Mouse (Mus musculus): ENCODE results near the gene Dpp4. TPM values are rescaled to one million over a fixed set of nuclear protein-coding genes. Genes with fewer than 3 reads are reported as not detected.
A peak's percentile ranks its signal among the peaks of the same experiment; 100 is the strongest.

Gene Dpp4
- polyA plus RNA-seq, 1 experiment from 2014 or later: 0.19 TPM

DNA sequence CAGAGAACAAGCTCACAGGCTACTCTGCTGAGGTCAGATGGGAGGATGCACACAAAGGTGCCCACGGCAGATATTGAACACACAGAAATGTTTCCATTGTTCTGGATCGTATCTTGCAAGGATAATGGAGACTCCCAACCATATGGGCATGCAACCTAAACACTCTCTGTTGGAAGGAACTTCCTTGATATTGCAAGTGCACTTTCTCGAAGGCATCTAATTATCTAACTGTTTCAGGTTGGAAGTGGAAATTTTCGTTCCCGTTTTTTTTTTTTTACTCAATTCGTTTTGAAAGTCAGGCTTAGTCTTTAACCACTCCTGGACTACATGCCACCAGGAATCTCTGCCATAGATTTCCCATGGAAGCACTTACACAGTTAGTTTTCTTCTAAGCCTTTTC lies 51.2 kb downstream of the Dpp4 start:
- H3K4me3 ChIP-seq (ENCODE audit: low read depth, low read length): no peak overlapping the region
- no peaks in the 10 kb centered on the region for H3K36me3 ChIP-seq (ENCODE audit: control insufficient read depth, insufficient read depth, low read length)
- no peak overlapping the region for H3K27ac ChIP-seq (replicated peaks; ENCODE audit: low read depth, low read length)
- ATAC-seq (ENCODE audit: insufficient number of reproducible peaks, low FRiP score, low TSS enrichment, low read depth) (no peak), DNase-seq (ENCODE audit: low spot score) (no peak)
- no peak overlapping the region for H3K9ac ChIP-seq (ENCODE audit: low read length)
- 84% methylated on average over 6 of the region's 6 CpGs for WGBS
- no peak overlapping the region for H3K4me2 ChIP-seq (ENCODE audit: low read depth, severe bottlenecking)
- H3K27me3 ChIP-seq (ENCODE audit: control insufficient read depth, insufficient read depth, low read length): no peaks in the 10 kb centered on the region
- no peaks in the 10 kb centered on the region for H3K4me1 ChIP-seq (ENCODE audit: control insufficient read depth, insufficient read depth, low read length)
- H3K9me3 ChIP-seq (ENCODE audit: control insufficient read depth, low read length): no peaks in the 10 kb centered on the region

DNA sequence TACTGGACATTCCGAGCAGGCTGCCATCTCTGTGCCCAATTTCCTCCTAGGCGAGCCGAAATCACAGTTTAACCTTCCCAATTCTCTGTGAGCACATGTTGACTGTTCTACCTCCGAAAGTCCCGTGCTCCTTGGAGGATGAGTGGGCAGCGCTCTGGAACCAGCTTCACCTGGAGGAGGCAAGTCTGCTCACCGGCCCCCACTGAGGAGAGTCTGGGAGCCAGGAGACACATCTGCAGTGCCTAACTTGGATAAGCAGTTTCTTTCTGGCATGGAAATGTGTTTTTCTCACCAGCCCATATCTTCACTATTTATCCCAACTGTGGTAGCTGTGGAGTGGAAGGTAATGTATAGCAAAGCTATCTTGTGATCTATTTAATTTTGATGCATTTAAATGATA lies 54.8 kb downstream of the Dpp4 start:
- Histone ChIP-seq H3K4me3 (ENCODE audit: low read depth, low read length) (no peak overlapping the region), H3K4me2 (ENCODE audit: low read depth, severe bottlenecking) (no peak overlapping the region), H3K36me3 (ENCODE audit: control insufficient read depth, insufficient read depth, low read length) (no peaks in the 10 kb centered on the region), H3K9ac (ENCODE audit: low read length) (no peak overlapping the region), H3K4me1 (ENCODE audit: control insufficient read depth, insufficient read depth, low read length) (no peaks in the 10 kb centered on the region), H3K9me3 (ENCODE audit: control insufficient read depth, low read length) (no peaks in the 10 kb centered on the region), H3K27me3 (ENCODE audit: control insufficient read depth, insufficient read depth, low read length) (no peaks in the 10 kb centered on the region), H3K27ac (replicated peaks; ENCODE audit: low read depth, low read length) (no peak overlapping the region)
- no peak for ATAC-seq (ENCODE audit: insufficient number of reproducible peaks, low FRiP score, low TSS enrichment, low read depth)
- 87% methylated on average over 7 of the region's 7 CpGs for WGBS
- no peak for DNase-seq (ENCODE audit: low spot score)

DNA sequence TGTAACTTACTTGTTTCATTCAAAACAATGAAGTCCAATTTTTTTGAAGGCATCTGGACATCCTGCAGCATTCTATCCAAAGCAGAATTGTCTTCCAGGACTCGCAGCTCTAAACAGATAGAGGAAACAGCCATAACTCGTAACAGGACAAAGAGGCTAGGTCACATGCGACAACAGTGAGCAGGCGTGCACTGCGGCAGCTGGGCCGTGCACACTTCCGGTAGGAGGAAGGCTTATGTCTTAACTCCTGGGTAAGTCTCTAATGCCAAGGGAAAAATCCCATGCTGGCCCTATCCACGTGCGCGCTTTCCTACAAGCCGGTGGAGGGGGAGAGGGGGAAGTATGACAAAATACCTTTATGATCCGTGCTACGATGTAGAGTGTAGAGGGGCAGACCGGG lies 55.4 kb downstream of the Dpp4 start:
- no peaks in the 10 kb centered on the region for H3K4me1 ChIP-seq (ENCODE audit: control insufficient read depth, insufficient read depth, low read length)
- 84% methylated on average over 14 of the region's 14 CpGs for WGBS

DNA sequence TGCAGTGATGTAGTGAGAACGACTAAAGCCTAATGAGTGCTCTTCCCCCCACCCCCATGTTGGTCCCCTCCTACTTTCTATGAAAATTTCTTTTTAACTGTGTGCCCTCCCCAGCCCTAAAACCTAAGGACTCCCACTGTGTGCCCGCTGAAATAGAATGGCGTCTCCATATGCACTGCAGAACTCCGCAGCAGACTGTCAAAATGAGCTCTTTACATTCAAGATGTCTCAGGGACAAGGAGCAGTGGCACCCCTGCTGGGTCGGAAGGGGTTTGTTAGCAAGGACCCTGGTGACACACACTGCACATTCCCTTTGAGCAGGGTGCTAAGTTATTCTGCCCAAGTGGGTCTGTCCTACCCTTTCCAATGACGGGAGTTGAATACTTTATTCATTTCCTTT lies 56.3 kb downstream of the Dpp4 start:
- Histone ChIP-seq H3K9ac (ENCODE audit: low read length) (no peak overlapping the region), H3K4me2 (ENCODE audit: low read depth, severe bottlenecking) (no peak overlapping the region), H3K9me3 (ENCODE audit: control insufficient read depth, low read length) (no peaks in the 10 kb centered on the region), H3K4me1 (ENCODE audit: control insufficient read depth, insufficient read depth, low read length) (no peaks in the 10 kb centered on the region), H3K27ac (replicated peaks; ENCODE audit: low read depth, low read length) (no peak overlapping the region), H3K4me3 (ENCODE audit: low read depth, low read length) (no peak overlapping the region), H3K27me3 (ENCODE audit: control insufficient read depth, insufficient read depth, low read length) (no peaks in the 10 kb centered on the region), H3K36me3 (ENCODE audit: control insufficient read depth, insufficient read depth, low read length) (no peaks in the 10 kb centered on the region)
- 51% methylated on average over 6 of the region's 6 CpGs for WGBS
- DNase-seq (ENCODE audit: low spot score): no peak
- peak; percentile 44; the same call in 1 of the 2 replicates for ATAC-seq (ENCODE audit: insufficient number of reproducible peaks, low FRiP score, low TSS enrichment, low read depth)

More for the DNA sequence above, 55.4 kb downstream of the Dpp4 start:
- no peak overlapping the region for H3K9ac ChIP-seq (ENCODE audit: low read length)
- no peaks in the 10 kb centered on the region for H3K36me3 ChIP-seq (ENCODE audit: control insufficient read depth, insufficient read depth, low read length)
- H3K27me3 ChIP-seq (ENCODE audit: control insufficient read depth, insufficient read depth, low read length): no peaks in the 10 kb centered on the region
- H3K9me3 ChIP-seq (ENCODE audit: control insufficient read depth, low read length): no peaks in the 10 kb centered on the region
- H3K27ac ChIP-seq (replicated peaks; ENCODE audit: low read depth, low read length): no peak overlapping the region
- H3K4me3 ChIP-seq (ENCODE audit: low read depth, low read length): no peak overlapping the region
- H3K4me2 ChIP-seq (ENCODE audit: low read depth, severe bottlenecking): no peak overlapping the region
- ATAC-seq (ENCODE audit: insufficient number of reproducible peaks, low FRiP score, low TSS enrichment, low read depth) (no peak), DNase-seq (ENCODE audit: low spot score) (no peak)

DNA sequence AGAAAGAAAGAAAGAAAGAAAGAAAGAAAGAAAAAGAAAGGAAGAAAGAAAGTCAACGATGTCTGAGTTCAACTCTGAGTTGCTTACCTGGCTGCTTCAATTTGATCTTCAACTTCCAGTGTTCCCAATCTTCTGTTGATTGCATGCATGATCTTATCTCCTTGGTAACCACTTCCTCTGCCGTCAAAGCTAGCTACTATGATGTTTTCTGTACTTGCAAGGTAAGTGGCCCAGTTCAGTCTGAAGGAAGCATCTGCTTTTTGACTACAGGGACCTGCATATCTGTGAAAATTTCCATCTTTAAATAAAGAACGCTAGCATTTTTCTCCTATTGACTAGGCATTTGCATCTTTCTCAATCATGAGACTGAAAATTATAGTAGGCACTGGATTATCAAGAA lies 60.0 kb downstream of the Dpp4 start:
- H3K4me1 ChIP-seq (ENCODE audit: control insufficient read depth, insufficient read depth, low read length): no peaks in the 10 kb centered on the region
- no peak overlapping the region for H3K4me3 ChIP-seq (ENCODE audit: low read depth, low read length)
- no peak for DNase-seq (ENCODE audit: low spot score)
- no peak overlapping the region for H3K9ac ChIP-seq (ENCODE audit: low read length)
- no peak overlapping the region for H3K4me2 ChIP-seq (ENCODE audit: low read depth, severe bottlenecking)
- H3K36me3 ChIP-seq (ENCODE audit: control insufficient read depth, insufficient read depth, low read length): no peaks in the 10 kb centered on the region
- no peak overlapping the region for H3K27ac ChIP-seq (replicated peaks; ENCODE audit: low read depth, low read length)
- 81% methylated on average over 3 of the region's 3 CpGs for WGBS
- no peak for ATAC-seq (ENCODE audit: insufficient number of reproducible peaks, low FRiP score, low TSS enrichment, low read depth)
- no peaks in the 10 kb centered on the region for H3K9me3 ChIP-seq (ENCODE audit: control insufficient read depth, low read length)
- no peaks in the 10 kb centered on the region for H3K27me3 ChIP-seq (ENCODE audit: control insufficient read depth, insufficient read depth, low read length)

DNA sequence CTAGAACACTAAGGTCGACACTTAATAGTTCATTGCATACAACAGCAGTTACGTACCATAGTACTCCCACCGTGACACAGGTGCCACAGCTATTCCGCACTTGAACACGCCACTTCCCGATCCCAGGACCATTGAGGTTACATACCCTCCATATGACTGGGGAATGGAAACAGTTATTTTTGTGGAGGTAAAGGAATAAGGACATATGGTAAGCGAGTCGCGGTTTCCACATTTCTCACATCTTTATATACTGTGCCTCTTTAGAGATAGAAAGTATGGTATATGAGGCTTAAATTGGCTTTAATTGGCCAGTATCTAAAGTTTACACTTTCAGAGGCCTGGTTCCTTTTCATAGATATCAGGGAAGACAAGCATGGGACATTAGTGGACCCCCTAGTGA lies 64.3 kb downstream of the Dpp4 start:
- Histone ChIP-seq H3K27me3 (ENCODE audit: control insufficient read depth, insufficient read depth, low read length) (no peaks in the 10 kb centered on the region), H3K9me3 (ENCODE audit: control insufficient read depth, low read length) (no peaks in the 10 kb centered on the region), H3K27ac (replicated peaks; ENCODE audit: low read depth, low read length) (no peak overlapping the region), H3K9ac (ENCODE audit: low read length) (no peak overlapping the region), H3K4me2 (ENCODE audit: low read depth, severe bottlenecking) (no peak overlapping the region), H3K36me3 (ENCODE audit: control insufficient read depth, insufficient read depth, low read length) (no peaks in the 10 kb centered on the region), H3K4me1 (ENCODE audit: control insufficient read depth, insufficient read depth, low read length) (no peaks in the 10 kb centered on the region), H3K4me3 (ENCODE audit: low read depth, low read length) (no peak overlapping the region)
- WGBS: 94% methylated on average over 9 of the region's 9 CpGs
- DNase-seq (ENCODE audit: low spot score): no peak
- no peak for ATAC-seq (ENCODE audit: insufficient number of reproducible peaks, low FRiP score, low TSS enrichment, low read depth)

DNA sequence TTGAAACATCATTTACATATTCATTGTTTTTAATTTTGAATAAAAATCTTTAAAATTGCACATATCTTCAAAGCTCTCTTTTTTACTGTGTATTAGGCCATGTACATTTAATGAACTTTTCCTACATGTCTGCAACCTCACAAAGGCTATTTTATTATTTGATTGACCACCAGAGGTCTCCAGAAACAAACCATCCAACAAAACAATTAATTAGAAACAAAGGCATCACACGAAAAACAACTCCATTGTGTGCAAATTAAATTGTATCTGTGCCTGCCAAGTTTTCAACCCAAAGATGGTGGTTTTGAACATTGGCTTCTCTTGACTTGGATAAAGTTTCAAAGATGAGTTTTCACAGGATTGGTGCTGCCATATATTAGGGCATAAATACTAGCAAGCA lies 65.3 kb downstream of the Dpp4 start:
- ATAC-seq (ENCODE audit: insufficient number of reproducible peaks, low FRiP score, low TSS enrichment, low read depth): no peak
- H3K9ac ChIP-seq (ENCODE audit: low read length): no peak overlapping the region
- no peak overlapping the region for H3K4me2 ChIP-seq (ENCODE audit: low read depth, severe bottlenecking)
- no peak overlapping the region for H3K4me3 ChIP-seq (ENCODE audit: low read depth, low read length)
- 31% methylated on average over 1 of the region's 1 CpGs for WGBS
- H3K36me3 ChIP-seq (ENCODE audit: control insufficient read depth, insufficient read depth, low read length): no peaks in the 10 kb centered on the region
- DNase-seq (ENCODE audit: low spot score): no peak
- no peaks in the 10 kb centered on the region for H3K9me3 ChIP-seq (ENCODE audit: control insufficient read depth, low read length)
- H3K27me3 ChIP-seq (ENCODE audit: control insufficient read depth, insufficient read depth, low read length): no peaks in the 10 kb centered on the region
- H3K27ac ChIP-seq (replicated peaks; ENCODE audit: low read depth, low read length): no peak overlapping the region
- no peaks in the 10 kb centered on the region for H3K4me1 ChIP-seq (ENCODE audit: control insufficient read depth, insufficient read depth, low read length)

DNA sequence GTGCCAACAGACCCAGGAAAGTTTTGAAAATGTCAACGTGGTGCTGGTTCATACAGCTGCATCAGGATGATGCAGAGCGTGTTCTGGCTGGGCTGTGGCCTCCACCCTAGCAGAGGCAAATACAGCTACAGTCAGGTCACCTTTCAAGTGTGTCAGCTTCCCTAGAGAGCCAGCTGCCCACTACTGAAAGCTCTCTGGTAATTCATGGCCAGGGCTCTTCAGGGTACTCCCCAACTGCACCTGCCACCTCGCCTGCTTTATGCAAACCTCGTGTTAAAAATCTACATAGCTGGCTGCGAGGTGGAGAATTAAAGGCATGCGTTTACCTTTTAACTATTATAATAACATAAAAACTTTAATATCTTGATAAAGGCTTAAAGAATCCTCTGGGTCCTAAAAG lies 67.7 kb downstream of the Dpp4 start:
- H3K27me3 ChIP-seq (ENCODE audit: control insufficient read depth, insufficient read depth, low read length): no peaks in the 10 kb centered on the region
- no peak overlapping the region for H3K27ac ChIP-seq (replicated peaks; ENCODE audit: low read depth, low read length)
- no peak for ATAC-seq (ENCODE audit: insufficient number of reproducible peaks, low FRiP score, low TSS enrichment, low read depth)
- 59% methylated on average over 6 of the region's 6 CpGs for WGBS
- no peak overlapping the region for H3K9ac ChIP-seq (ENCODE audit: low read length)
- H3K36me3 ChIP-seq (ENCODE audit: control insufficient read depth, insufficient read depth, low read length): no peaks in the 10 kb centered on the region
- no peaks in the 10 kb centered on the region for H3K9me3 ChIP-seq (ENCODE audit: control insufficient read depth, low read length)
- no peak overlapping the region for H3K4me3 ChIP-seq (ENCODE audit: low read depth, low read length)
- DNase-seq (ENCODE audit: low spot score): no peak
- H3K4me1 ChIP-seq (ENCODE audit: control insufficient read depth, insufficient read depth, low read length): no peaks in the 10 kb centered on the region
- no peak overlapping the region for H3K4me2 ChIP-seq (ENCODE audit: low read depth, severe bottlenecking)

DNA sequence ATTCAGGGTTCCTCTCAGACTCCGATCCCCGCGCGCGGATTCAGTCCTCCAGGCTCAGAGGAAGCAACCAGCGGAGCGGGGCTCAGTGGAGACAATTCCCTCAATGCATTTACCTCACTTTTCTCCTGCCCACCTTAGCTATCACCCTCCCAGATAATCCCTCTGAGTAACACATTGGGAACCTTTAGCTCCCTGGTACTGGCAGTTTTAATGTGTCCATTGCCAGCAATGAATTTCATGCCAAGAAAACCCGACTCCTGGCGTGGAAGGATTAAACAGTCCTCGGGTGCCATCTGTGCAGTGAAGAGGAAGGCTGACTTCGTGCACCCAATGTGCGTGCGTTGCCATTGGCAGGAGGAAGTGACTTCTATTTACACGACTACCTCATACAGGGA lies 70.3 kb downstream of the Dpp4 start:
- no peak overlapping the region for H3K27ac ChIP-seq (replicated peaks; ENCODE audit: low read depth, low read length)
- H3K4me1 ChIP-seq (ENCODE audit: control insufficient read depth, insufficient read depth, low read length): no peaks in the 10 kb centered on the region
- H3K9me3 ChIP-seq (ENCODE audit: control insufficient read depth, low read length): no peaks in the 10 kb centered on the region
- H3K9ac ChIP-seq (ENCODE audit: low read length): no peak overlapping the region
- DNase-seq (ENCODE audit: low spot score) (no peak), ATAC-seq (ENCODE audit: insufficient number of reproducible peaks, low FRiP score, low TSS enrichment, low read depth) (no peak)
- H3K4me3 ChIP-seq (ENCODE audit: low read depth, low read length): no peak overlapping the region
- WGBS: 53% methylated on average over 14 of the region's 14 CpGs
- no peak overlapping the region for H3K4me2 ChIP-seq (ENCODE audit: low read depth, severe bottlenecking)
- H3K36me3 ChIP-seq (ENCODE audit: control insufficient read depth, insufficient read depth, low read length): no peaks in the 10 kb centered on the region
- H3K27me3 ChIP-seq (ENCODE audit: control insufficient read depth, insufficient read depth, low read length): no peaks in the 10 kb centered on the region
